Mouse (Mus musculus) cerebellum, adult 2 months (tissue): Measurements from ENCODE around the gene Rundc1.

Experiments used
- CTCF ChIP-seq: fragments of 200-500 bp; IDR thresholded peaks from 2 replicates; pipeline ENCODE4 v1.5.1; 2011; ENCODE audit warnings: low read depth, mild to moderate bottlenecking, control low read depth, low read length, moderate library complexity, borderline replicate concordance; ENCODE audit not compliant: insufficient read depth
- POLR2A ChIP-seq: fragments of 200-500 bp; IDR thresholded peaks from 2 replicates; pipeline ENCODE4 v1.6.1; 2011; ENCODE audit warnings: low read length, control low read depth, borderline replicate concordance; ENCODE audit not compliant: insufficient read depth

GRCm38 (mm10) chr11:101436916-101437315 lies 12.0 kb downstream of the Rundc1 start:
- no peak for TF ChIP-seq CTCF
- TF ChIP-seq POLR2A: no peak
